Mouse (Mus musculus): ENCODE measurements around the gene Ttc7b. TPM values are rescaled to one million over a fixed set of nuclear protein-coding genes. Genes with fewer than 3 reads are reported as not detected.

The Ttc7b gene
- polyA plus RNA-seq, 1 experiment = 52.4 TPM

GRCm38 (mm10) chr12:100375801-100376200 is 144.8 kb downstream of the Ttc7b start:
- WGBS = 80% methylated on average over 8 of the region's 8 CpGs
- H3K4me3 ChIP-seq (replicated peaks; ENCODE audit: extremely low read depth, low read depth, low read length) = no peak overlapping the region
- TF ChIP-seq POLR2A (IDR thresholded peaks at IDR 0.05; ENCODE audit: borderline replicate concordance, extremely low read depth, low read depth, low read length) (no peak), CTCF (IDR thresholded peaks at IDR 0.05; ENCODE audit: insufficient read depth, low read length) (no peak)
- DNase-seq = no peak
- no peaks in the 10 kb centered on the region for H3K4me1 ChIP-seq (ENCODE audit: control insufficient read depth, insufficient read depth, low read length)

- TF ChIP-seq POLR2A (IDR thresholded peaks at IDR 0.05; ENCODE audit: borderline replicate concordance, extremely low read depth, low read depth, low read length) (no peak), CTCF (IDR thresholded peaks at IDR 0.05; ENCODE audit: insufficient read depth, low read length) (no peak)
- 82% methylated on average over 7 of the region's 7 CpGs for WGBS
- no peak for DNase-seq
- Histone ChIP-seq H3K4me1 (ENCODE audit: control insufficient read depth, insufficient read depth, low read length) (no peaks in the 10 kb centered on the region), H3K4me3 (replicated peaks; ENCODE audit: extremely low read depth, low read depth, low read length) (no peak overlapping the region)
Observed at GRCm38 (mm10) chr12:100372785-100373184, 147.8 kb downstream of the Ttc7b start.

- no peak overlapping the region for H3K4me3 ChIP-seq (replicated peaks; ENCODE audit: extremely low read depth, low read depth, low read length)
- H3K4me1 ChIP-seq (ENCODE audit: control insufficient read depth, insufficient read depth, low read length) = no peaks in the 10 kb centered on the region
- TF ChIP-seq POLR2A (IDR thresholded peaks at IDR 0.05; ENCODE audit: borderline replicate concordance, extremely low read depth, low read depth, low read length) = no peak
- 83% methylated on average over 4 of the region's 4 CpGs for WGBS
- DNase-seq = no peak
Observed at GRCm38 (mm10) chr12:100372015-100372414, 148.6 kb downstream of the Ttc7b start.

GRCm38 (mm10) chr12:100369786-100370185 is 150.8 kb downstream of the Ttc7b start:
- H3K4me3 ChIP-seq (replicated peaks; ENCODE audit: extremely low read depth, low read depth, low read length) = no peak overlapping the region
- DNase-seq = no peak
- TF ChIP-seq CTCF (IDR thresholded peaks at IDR 0.05; ENCODE audit: insufficient read depth, low read length) (no peak), POLR2A (IDR thresholded peaks at IDR 0.05; ENCODE audit: borderline replicate concordance, extremely low read depth, low read depth, low read length) (no peak)
- WGBS = 56% methylated on average over 2 of the region's 2 CpGs
- H3K4me1 ChIP-seq (ENCODE audit: control insufficient read depth, insufficient read depth, low read length) = no peaks in the 10 kb centered on the region

- WGBS = 18% methylated on average over 3 of the region's 3 CpGs
- Histone ChIP-seq H3K4me1 (ENCODE audit: control insufficient read depth, insufficient read depth, low read length) (no peaks in the 10 kb centered on the region), H3K4me3 (replicated peaks; ENCODE audit: extremely low read depth, low read depth, low read length) (no peak overlapping the region)
- no peak for DNase-seq
- TF ChIP-seq CTCF (IDR thresholded peaks at IDR 0.05; ENCODE audit: insufficient read depth, low read length) = no peak
- no peak for TF ChIP-seq POLR2A (IDR thresholded peaks at IDR 0.05; ENCODE audit: borderline replicate concordance, extremely low read depth, low read depth, low read length)
Observed at GRCm38 (mm10) chr12:100369220-100369619, 151.4 kb downstream of the Ttc7b start.

- TF ChIP-seq CTCF (IDR thresholded peaks at IDR 0.05; ENCODE audit: insufficient read depth, low read length) (no peak), POLR2A (IDR thresholded peaks at IDR 0.05; ENCODE audit: borderline replicate concordance, extremely low read depth, low read depth, low read length) (no peak)
- WGBS = 84% methylated on average over 12 of the region's 12 CpGs
- H3K4me3 ChIP-seq (replicated peaks; ENCODE audit: extremely low read depth, low read depth, low read length) = no peak overlapping the region
- DNase-seq = no peak
- H3K4me1 ChIP-seq (ENCODE audit: control insufficient read depth, insufficient read depth, low read length) = no peaks in the 10 kb centered on the region
Observed at GRCm38 (mm10) chr12:100361330-100361729, 159.3 kb downstream of the Ttc7b start.

GRCm38 (mm10) chr12:100358040-100358620 is 162.5 kb downstream of the Ttc7b start:
- Histone ChIP-seq H3K4me3 (replicated peaks; ENCODE audit: extremely low read depth, low read depth, low read length) (no peak overlapping the region), H3K4me1 (ENCODE audit: control insufficient read depth, insufficient read depth, low read length) (no peaks in the 10 kb centered on the region)
- DNase-seq = no peak
- WGBS = 73% methylated on average over 6 of the region's 6 CpGs
- no peak for TF ChIP-seq CTCF (IDR thresholded peaks at IDR 0.05; ENCODE audit: insufficient read depth, low read length)
- TF ChIP-seq POLR2A (IDR thresholded peaks at IDR 0.05; ENCODE audit: borderline replicate concordance, extremely low read depth, low read depth, low read length) = no peak

- Histone ChIP-seq H3K4me1 (ENCODE audit: control insufficient read depth, insufficient read depth, low read length) (no peaks in the 10 kb centered on the region), H3K4me3 (replicated peaks; ENCODE audit: extremely low read depth, low read depth, low read length) (no peak overlapping the region)
- DNase-seq = no peak
- WGBS = 90% methylated on average over 7 of the region's 7 CpGs
- TF ChIP-seq CTCF (IDR thresholded peaks at IDR 0.05; ENCODE audit: insufficient read depth, low read length) (no peak), POLR2A (IDR thresholded peaks at IDR 0.05; ENCODE audit: borderline replicate concordance, extremely low read depth, low read depth, low read length) (no peak)
Observed at GRCm38 (mm10) chr12:100356407-100356806, 164.2 kb downstream of the Ttc7b start.

- TF ChIP-seq CTCF (IDR thresholded peaks at IDR 0.05; ENCODE audit: insufficient read depth, low read length) (no peak), POLR2A (IDR thresholded peaks at IDR 0.05; ENCODE audit: borderline replicate concordance, extremely low read depth, low read depth, low read length) (no peak)
- WGBS = 86% methylated on average over 5 of the region's 5 CpGs
- H3K4me3 ChIP-seq (replicated peaks; ENCODE audit: extremely low read depth, low read depth, low read length) = no peak overlapping the region
- DNase-seq = no peak
- H3K4me1 ChIP-seq (ENCODE audit: control insufficient read depth, insufficient read depth, low read length) = no peaks in the 10 kb centered on the region
Observed at GRCm38 (mm10) chr12:100355565-100355964, 165.1 kb downstream of the Ttc7b start.

GRCm38 (mm10) chr12:100353954-100354353 is 166.7 kb downstream of the Ttc7b start:
- WGBS = 46% methylated on average over 7 of the region's 7 CpGs
- Histone ChIP-seq H3K4me1 (ENCODE audit: control insufficient read depth, insufficient read depth, low read length) (no peaks in the 10 kb centered on the region), H3K4me3 (replicated peaks; ENCODE audit: extremely low read depth, low read depth, low read length) (no peak overlapping the region)
- DNase-seq = no peak
- TF ChIP-seq CTCF (IDR thresholded peaks at IDR 0.05; ENCODE audit: insufficient read depth, low read length) (no peak), POLR2A (IDR thresholded peaks at IDR 0.05; ENCODE audit: borderline replicate concordance, extremely low read depth, low read depth, low read length) (no peak)
